Mouse (Mus musculus) lung, postnatal 0 days (tissue): Measurements from ENCODE around the gene Foxq1. TPM values are rescaled to one million over a fixed set of nuclear protein-coding genes. Genes with fewer than 3 reads are reported as not detected.

Experiments
- ATAC-seq: fragments of 200-750 bp; cut with Nextera tagmentation; 2 replicates; pipeline ENCODE4 v1.8.0; 2017; ENCODE audit warnings: moderate library complexity
- DNase-seq: peaks from one replicate; pipeline ENCODE4 v3.0.0-alpha.2; 2016; ENCODE audit warnings: low spot score
- H3K27ac ChIP-seq: fragments of 300-500 bp; sonication (generic); 2 replicates; pipeline ENCODE4 v1.5.1; 2014; ENCODE audit warnings: antibody characterized with exemption, mild to moderate bottlenecking, low read length, mixed read lengths
- H3K27me3 ChIP-seq: fragments of 300-500 bp; sonication (generic); replicated peaks from 2 replicates; pipeline ENCODE4 v1.6.1; 2014; ENCODE audit warnings: low read length, mixed read lengths; ENCODE audit not compliant: insufficient read depth
- H3K36me3 ChIP-seq: fragments of 300-500 bp; sonication (generic); 2 replicates; pipeline ENCODE4 v1.6.1; 2014; ENCODE audit warnings: low read length, mixed read lengths; ENCODE audit not compliant: insufficient read depth
- H3K4me1 ChIP-seq: fragments of 300-500 bp; sonication (generic); 2 replicates; pipeline ENCODE4 v1.6.1; 2014; ENCODE audit warnings: antibody characterized with exemption, low read depth, low read length, mixed read lengths; ENCODE audit not compliant: insufficient read depth
- H3K4me2 ChIP-seq: fragments of 300-500 bp; sonication (generic); replicated peaks from 2 replicates; pipeline ENCODE4 v1.6.1; 2014; ENCODE audit warnings: low read depth, mild to moderate bottlenecking, low read length, moderate library complexity, mixed read lengths
- H3K4me3 ChIP-seq: fragments of 300-500 bp; sonication (generic); 2 replicates; pipeline ENCODE4 v1.5.1; 2014; ENCODE audit warnings: low read depth, low read length
- H3K9ac ChIP-seq: fragments of 300-500 bp; sonication (generic); replicated peaks from 2 replicates; pipeline ENCODE4 v1.6.1; 2014; ENCODE audit warnings: low read depth, mild to moderate bottlenecking
- H3K9me3 ChIP-seq: fragments of 300-500 bp; sonication (generic); 2 replicates; pipeline ENCODE4 v1.6.1; 2016; ENCODE audit warnings: low read length, mixed read lengths
- CTCF ChIP-seq: IDR thresholded peaks from 2 replicates; pipeline ENCODE4 v1.5.1; 2016; ENCODE audit warnings: antibody characterized with exemption, mild to moderate bottlenecking
- EP300 ChIP-seq: IDR thresholded peaks from 2 replicates; pipeline ENCODE4 v1.6.1; 2016; ENCODE audit warnings: antibody characterized with exemption, mild to moderate bottlenecking, control low read depth
- WGBS: fragments of 180-500 bp; shearing (Covaris S2); extraction: QIAGEN DNeasy Blood & Tissue Kit; methylation state at CpG from one replicate; pipeline ENCODE4 v1.1.7; 2014; 5-methylcytosine and 5-hydroxymethylcytosine counted together
- polyA plus RNA-seq: library from polyadenylated mRNA; unstranded; fragments of >200 nt; fragmentation: Nextera tagmentation; extraction: Ambion mirVana; gene quantifications from 2 replicates; pipeline ENCODE4 v1.2.1, GENCODE M21; 2015

Gene Foxq1
- polyA plus RNA-seq, 1 experiment from 2014 or later = 2.2 TPM

DNA sequence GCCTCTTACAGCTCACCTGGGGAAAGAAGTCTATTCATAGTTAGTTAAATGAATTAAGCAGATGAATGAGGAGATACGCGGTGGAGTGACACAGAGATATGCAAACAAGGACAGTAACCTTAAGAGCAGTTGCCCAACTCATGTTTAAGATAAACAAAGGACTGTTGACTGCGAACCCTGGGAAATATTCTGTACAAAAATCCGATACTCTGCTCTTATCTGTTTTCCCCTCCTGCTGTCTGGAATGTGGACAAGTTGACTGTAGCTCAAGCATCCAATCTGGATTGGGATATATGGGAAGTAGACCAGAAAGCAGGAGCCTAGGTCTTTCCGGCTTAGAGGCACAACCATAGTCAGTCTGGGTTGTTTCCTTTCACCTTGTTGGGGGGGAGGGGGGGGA, 24.7 kb upstream of the Foxq1 start:
- Histone ChIP-seq H3K4me3 (no peak overlapping the region), H3K9me3 (no peaks in the 10 kb centered on the region), H3K27me3 (no peaks in the 10 kb centered on the region), H3K4me1 (no peaks in the 10 kb centered on the region), H3K9ac (no peak overlapping the region), H3K36me3 (no peaks in the 10 kb centered on the region), H3K4me2 (no peak overlapping the region), H3K27ac (no peak overlapping the region)
- 50% methylated on average over 5 of the region's 5 CpGs for WGBS
- DNase-seq (no peak), ATAC-seq (no peak)
- TF ChIP-seq EP300 = no peak
- no peak for TF ChIP-seq CTCF

DNA sequence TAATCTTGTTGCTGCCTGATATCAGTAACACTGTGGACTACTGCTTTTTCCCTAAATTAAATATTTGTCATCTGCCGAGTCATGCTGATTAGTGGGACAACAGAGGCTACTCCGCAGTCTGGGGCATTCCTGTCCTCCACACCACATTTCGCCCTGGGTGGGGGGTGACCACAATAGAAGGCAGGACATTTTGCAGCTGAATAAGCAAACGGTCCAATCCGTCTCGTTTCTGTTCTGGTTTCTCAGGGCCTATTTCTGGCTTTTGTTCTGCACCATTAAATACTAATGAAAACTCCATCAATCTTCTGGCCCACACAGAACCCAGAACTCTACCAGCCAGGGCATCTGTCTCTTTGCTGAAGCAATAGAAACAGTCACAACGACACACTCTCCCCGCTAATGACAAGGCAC, 24.3 kb upstream of the Foxq1 start:
- Histone ChIP-seq H3K9ac (no peak overlapping the region), H3K36me3 (no peaks in the 10 kb centered on the region), H3K27ac (no peak overlapping the region), H3K4me2 (no peak overlapping the region), H3K27me3 (no peaks in the 10 kb centered on the region), H3K9me3 (no peaks in the 10 kb centered on the region), H3K4me1 (no peaks in the 10 kb centered on the region), H3K4me3 (no peak overlapping the region)
- TF ChIP-seq EP300 (no peak), CTCF (no peak)
- 26% methylated on average over 8 of the region's 8 CpGs for WGBS
- no peak for ATAC-seq
- DNase-seq = no peak

DNA sequence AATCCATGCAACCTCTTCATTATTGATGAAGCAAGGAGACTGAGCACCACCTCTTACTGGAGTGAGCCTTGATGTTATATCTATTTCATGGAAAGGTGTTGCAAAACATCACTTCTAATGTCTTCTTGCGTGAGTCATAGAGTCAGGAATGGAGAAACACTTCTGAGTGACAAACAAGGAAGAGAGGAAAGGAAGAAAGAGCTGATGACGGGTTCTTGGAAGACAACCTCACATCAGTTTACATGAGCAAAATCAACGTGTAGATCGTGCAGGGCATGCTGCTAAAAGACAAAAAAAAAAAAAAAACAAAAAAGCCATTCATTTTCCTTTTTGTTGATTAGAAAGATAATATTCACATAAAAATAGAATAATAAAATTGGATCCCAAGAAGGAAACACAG, 21.2 kb upstream of the Foxq1 start:
- ATAC-seq (no peak), DNase-seq (no peak)
- no peak for TF ChIP-seq CTCF
- no peak for TF ChIP-seq EP300
- H3K4me3 ChIP-seq = no peak overlapping the region
- H3K9me3 ChIP-seq = no peaks in the 10 kb centered on the region
- H3K4me2 ChIP-seq = no peak overlapping the region
- no peak overlapping the region for H3K9ac ChIP-seq
- WGBS = 58% methylated on average over 4 of the region's 4 CpGs
- no peaks in the 10 kb centered on the region for H3K27me3 ChIP-seq
- no peak overlapping the region for H3K27ac ChIP-seq
- no peaks in the 10 kb centered on the region for H3K4me1 ChIP-seq
- no peaks in the 10 kb centered on the region for H3K36me3 ChIP-seq

DNA sequence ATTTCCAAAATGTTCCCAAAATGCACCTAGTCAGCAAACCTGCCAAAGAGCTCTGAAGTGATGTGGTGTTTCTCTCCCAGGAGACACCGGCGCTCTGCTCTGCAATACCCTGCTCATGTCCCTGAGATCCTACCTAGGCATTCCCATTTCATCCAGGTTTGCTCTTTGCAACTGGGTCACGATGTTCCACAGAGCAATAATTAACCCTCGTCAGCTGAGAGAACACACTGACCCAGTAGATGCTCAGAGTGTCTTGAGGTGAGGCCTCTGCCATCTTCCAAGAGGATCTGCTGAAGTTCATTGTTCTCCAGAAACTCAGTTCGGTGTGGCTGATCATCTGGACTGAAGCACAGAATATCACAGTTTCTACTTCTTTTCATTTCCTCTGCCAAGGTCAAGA, 12.9 kb upstream of the Foxq1 start:
- Histone ChIP-seq H3K4me1 (no peaks in the 10 kb centered on the region), H3K27me3 (no peaks in the 10 kb centered on the region), H3K9ac (no peak overlapping the region), H3K4me2 (no peak overlapping the region), H3K27ac (no peak overlapping the region), H3K4me3 (no peak overlapping the region), H3K9me3 (no peaks in the 10 kb centered on the region), H3K36me3 (no peaks in the 10 kb centered on the region)
- ATAC-seq = no peak
- TF ChIP-seq EP300 (no peak), CTCF (no peak)
- 89% methylated on average over 5 of the region's 5 CpGs for WGBS
- DNase-seq = no peak

DNA sequence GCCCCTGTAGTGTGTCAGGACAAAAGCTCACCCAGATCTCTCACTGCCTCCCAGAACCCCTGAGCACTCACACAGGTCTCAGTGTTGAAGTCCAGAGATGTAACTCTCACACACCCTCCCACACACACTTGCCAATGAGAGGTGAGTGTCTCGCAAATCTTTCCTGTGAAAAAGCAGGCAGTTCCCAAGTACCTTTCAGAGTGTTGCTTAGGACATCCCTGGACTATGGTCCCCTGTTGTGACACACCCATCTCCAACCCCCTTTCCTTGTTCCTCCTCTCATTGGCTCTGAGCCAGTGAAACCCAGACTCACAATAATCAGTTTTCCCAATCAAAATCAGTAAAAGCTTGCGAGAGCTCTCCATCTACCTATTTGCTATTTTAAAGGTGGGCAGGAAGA, 9.2 kb upstream of the Foxq1 start:
- DNase-seq (no peak), ATAC-seq (no peak)
- Histone ChIP-seq H3K4me3 (no peak overlapping the region), H3K9ac (no peak overlapping the region), H3K9me3 (no peaks in the 10 kb centered on the region), H3K4me2 (no peak overlapping the region), H3K27me3 (no peaks in the 10 kb centered on the region), H3K27ac (no peak overlapping the region), H3K36me3 (no peaks in the 10 kb centered on the region), H3K4me1 (no peaks in the 10 kb centered on the region)
- TF ChIP-seq CTCF = no peak
- no peak for TF ChIP-seq EP300
- WGBS = 65% methylated on average over 2 of the region's 2 CpGs

DNA sequence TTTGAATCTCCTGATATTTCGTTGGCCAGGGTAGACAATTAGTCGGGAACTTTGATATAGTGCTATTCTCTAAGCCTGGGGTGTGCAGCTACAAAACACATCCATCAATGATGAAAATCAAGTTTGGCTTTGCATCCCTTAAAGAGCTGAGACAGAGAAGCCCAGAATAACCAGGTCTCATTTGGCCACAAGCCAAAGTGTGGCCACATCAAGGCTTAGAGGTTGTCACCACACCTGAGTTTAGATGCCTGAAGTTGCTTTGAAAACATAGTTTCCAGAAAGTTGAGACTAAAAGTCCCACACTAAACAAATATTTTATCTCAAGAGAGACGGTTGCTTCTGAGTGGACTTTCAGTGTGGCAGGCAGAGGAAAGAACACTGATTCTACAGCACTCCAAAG, 8.7 kb upstream of the Foxq1 start:
- ATAC-seq (no peak), DNase-seq (no peak)
- Histone ChIP-seq H3K4me1 (no peaks in the 10 kb centered on the region), H3K9ac (no peak overlapping the region), H3K4me2 (no peak overlapping the region), H3K27me3 (no peaks in the 10 kb centered on the region), H3K27ac (no peak overlapping the region), H3K4me3 (no peak overlapping the region), H3K9me3 (no peaks in the 10 kb centered on the region), H3K36me3 (no peaks in the 10 kb centered on the region)
- TF ChIP-seq EP300 (no peak), CTCF (no peak)
- WGBS = 49% methylated on average over 3 of the region's 3 CpGs

DNA sequence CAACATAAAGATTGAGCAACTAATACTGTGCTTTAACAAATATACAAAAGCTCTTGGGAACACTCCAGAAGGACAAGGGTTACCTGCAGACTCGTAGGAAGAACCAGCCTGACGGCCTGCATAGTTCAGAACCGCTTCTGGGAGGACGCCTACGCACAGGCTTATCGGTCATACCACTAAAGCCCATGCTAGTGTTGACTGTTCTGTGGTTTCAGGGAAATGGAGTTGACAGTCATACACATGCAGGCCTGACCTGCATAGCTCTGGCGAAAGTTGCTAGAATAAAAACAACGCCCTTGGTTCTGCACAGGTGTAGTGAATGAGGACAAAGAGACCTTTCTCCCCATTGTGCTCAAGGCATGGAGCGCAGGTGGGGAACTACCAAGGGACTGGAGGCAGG, 8.3 kb upstream of the Foxq1 start:
- no peak overlapping the region for H3K4me3 ChIP-seq
- no peak overlapping the region for H3K9ac ChIP-seq
- 56% methylated on average over 9 of the region's 9 CpGs for WGBS
- no peaks in the 10 kb centered on the region for H3K4me1 ChIP-seq
- DNase-seq (peak; percentile 92), ATAC-seq (peak; percentile 99)
- H3K9me3 ChIP-seq = no peaks in the 10 kb centered on the region
- no peak overlapping the region for H3K4me2 ChIP-seq
- H3K27me3 ChIP-seq = no peaks in the 10 kb centered on the region
- TF ChIP-seq CTCF = no peak
- peak; percentile 98 for TF ChIP-seq EP300
- H3K27ac ChIP-seq = peak overlapping the region; percentile 62; the same call in 1 of the 2 replicates
- H3K36me3 ChIP-seq = no peaks in the 10 kb centered on the region
